Comparison of ENCODE assay signal across 8 mouse cellular contexts in the genomic region with DNA sequence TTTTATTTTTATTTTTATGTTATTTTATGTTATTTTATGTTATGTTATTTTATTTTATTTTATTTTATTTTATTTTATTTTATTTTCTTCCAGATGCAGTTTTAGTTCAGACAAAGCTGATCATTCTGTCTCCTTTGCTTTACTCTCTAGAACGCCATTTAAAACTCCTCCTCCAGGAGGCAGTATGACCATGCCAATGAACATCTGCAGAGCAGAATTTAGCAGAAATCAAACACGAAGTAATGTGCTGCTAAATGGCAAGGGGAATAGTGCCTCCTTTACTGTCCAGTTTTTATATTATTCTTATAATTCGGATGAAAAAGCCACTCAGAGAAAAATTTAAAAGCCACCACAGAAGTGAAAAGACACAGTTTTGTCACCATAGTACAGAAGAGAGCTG.
DNase-seq lines count a peak whose midpoint lies in the region; ATAC-seq and TF ChIP-seq lines count a peak whose summit lies in the region.

No protein-coding gene starts in this region.

- no peak for ATAC-seq in kidney, postnatal 0 days (replicated peaks; ENCODE audit: low FRiP score, low read depth)

- H3K9ac ChIP-seq in kidney, postnatal 0 days (ENCODE audit: low read depth, low read length): no peak overlapping the region

- H3K4me3 ChIP-seq in gastrocnemius, adult 2 months: no peak overlapping the region
- H3K4me3 ChIP-seq in kidney, postnatal 0 days (replicated peaks; ENCODE audit: low read depth, low read length): no peak overlapping the region

- peak; percentile 57 for TF ChIP-seq CTCF in gastrocnemius, adult 2 months (IDR thresholded peaks at IDR 0.05)
- peak; percentile 77 for TF ChIP-seq CTCF in kidney, postnatal 0 days (IDR thresholded peaks at IDR 0.05; ENCODE audit: low read depth)

- H3K9me3 ChIP-seq in kidney, postnatal 0 days (replicated peaks; ENCODE audit: low read length): no peaks in the 10 kb centered on the region

- peak; percentile 23 for DNase-seq in gastrocnemius, adult 2 months
- no peak for DNase-seq in gastrocnemius, adult 8-10 months (ENCODE audit: low spot score in 2 of 2)
- DNase-seq in 3T3-L1 (ENCODE audit: low read depth, low spot score): peak; percentile 91
- DNase-seq in brain, adult 2 months (ENCODE audit: low read depth, low spot score): peak; percentile 74
- DNase-seq in fibroblast of lung, adult 2 months (ENCODE audit: low read depth): peak; percentile 11
- DNase-seq in kidney, postnatal 0 days (ENCODE audit: low spot score): peak; percentile 62
- peak; percentile 67 for DNase-seq in lung, postnatal 10 days
- peak; percentile 39 for DNase-seq in thymus, postnatal 4 days

- no peaks in the 10 kb centered on the region for H3K4me1 ChIP-seq in kidney, postnatal 0 days (replicated peaks; ENCODE audit: insufficient read depth, low read length)

- WGBS in kidney, postnatal 0 days: 23% methylated on average over 3 of the region's 3 CpGs

- no peaks in the 10 kb centered on the region for H3K36me3 ChIP-seq in kidney, postnatal 0 days (ENCODE audit: insufficient read depth, low read length)

- no peak overlapping the region for H3K27ac ChIP-seq in gastrocnemius, adult 2 months
- H3K27ac ChIP-seq in kidney, postnatal 0 days: no peak overlapping the region

- no peak overlapping the region for H3K4me2 ChIP-seq in kidney, postnatal 0 days (ENCODE audit: low read length)

- intact Hi-C loops in gastrocnemius, adult 2 months (cut with DNase I): loop anchor here (10.0 kb wide), 1 partner anchor 462 kb away; no protein-coding TSS in a partner anchor

- no peaks in the 10 kb centered on the region for H3K27me3 ChIP-seq in kidney, postnatal 0 days (ENCODE audit: insufficient read depth, low read length)

Comparison
In these comparisons a context has a peak if more than half of its experiments do, and no peak if none do; other contexts are left out.
1. DNase-seq: peak in gastrocnemius, adult 2 months (single experiment), 3T3-L1 (single experiment), brain, adult 2 months (single experiment), fibroblast of lung, adult 2 months (single experiment), kidney, postnatal 0 days (single experiment), lung, postnatal 10 days (single experiment) and thymus, postnatal 4 days (single experiment); none in gastrocnemius, adult 8-10 months (0 of 2).